Mouse (Mus musculus) cortical plate, adult 2 months (tissue): ENCODE results near the gene Tjap1. TPM values are rescaled to one million over a fixed set of nuclear protein-coding genes. Genes with fewer than 3 reads are reported as not detected.

Experiments
- H3K27ac ChIP-seq: fragments of 200-500 bp; 2 replicates; pipeline ENCODE4 v1.5.1; 2012; ENCODE audit warnings: low read length, control low read depth, inconsistent platforms; ENCODE audit not compliant: insufficient read depth
- H3K4me1 ChIP-seq: fragments of 200-500 bp; 2 replicates; pipeline ENCODE4 v1.6.1; 2011; ENCODE audit warnings: low read length; ENCODE audit not compliant: control insufficient read depth, insufficient read depth
- H3K4me3 ChIP-seq: fragments of 200-500 bp; 2 replicates; pipeline ENCODE4 v1.5.1; 2011; ENCODE audit warnings: mild to moderate bottlenecking, low read length, control low read depth; ENCODE audit not compliant: insufficient read depth
- CTCF ChIP-seq: fragments of 200-500 bp; IDR thresholded peaks from 2 replicates; pipeline ENCODE4 v1.5.1; 2011; ENCODE audit warnings: mild to moderate bottlenecking, control low read depth, low read length; ENCODE audit not compliant: insufficient read depth; ENCODE audit errors: extremely low read depth
- POLR2A ChIP-seq: fragments of 200-500 bp; IDR thresholded peaks from 2 replicates; pipeline ENCODE4 v1.6.1; 2011; ENCODE audit warnings: mild to moderate bottlenecking, low read length, control low read depth; ENCODE audit not compliant: insufficient read depth; ENCODE audit errors: extremely low read depth
- polyA plus RNA-seq: library from polyadenylated mRNA; depleted of rRNA; stranded (reverse); fragments of >200 nt; gene quantifications from 2 replicates; pipeline ENCODE4 v1.2.3, GENCODE M21; 2012

Tjap1 gene
- polyA plus RNA-seq, 1 experiment = 62.8 TPM

DNA sequence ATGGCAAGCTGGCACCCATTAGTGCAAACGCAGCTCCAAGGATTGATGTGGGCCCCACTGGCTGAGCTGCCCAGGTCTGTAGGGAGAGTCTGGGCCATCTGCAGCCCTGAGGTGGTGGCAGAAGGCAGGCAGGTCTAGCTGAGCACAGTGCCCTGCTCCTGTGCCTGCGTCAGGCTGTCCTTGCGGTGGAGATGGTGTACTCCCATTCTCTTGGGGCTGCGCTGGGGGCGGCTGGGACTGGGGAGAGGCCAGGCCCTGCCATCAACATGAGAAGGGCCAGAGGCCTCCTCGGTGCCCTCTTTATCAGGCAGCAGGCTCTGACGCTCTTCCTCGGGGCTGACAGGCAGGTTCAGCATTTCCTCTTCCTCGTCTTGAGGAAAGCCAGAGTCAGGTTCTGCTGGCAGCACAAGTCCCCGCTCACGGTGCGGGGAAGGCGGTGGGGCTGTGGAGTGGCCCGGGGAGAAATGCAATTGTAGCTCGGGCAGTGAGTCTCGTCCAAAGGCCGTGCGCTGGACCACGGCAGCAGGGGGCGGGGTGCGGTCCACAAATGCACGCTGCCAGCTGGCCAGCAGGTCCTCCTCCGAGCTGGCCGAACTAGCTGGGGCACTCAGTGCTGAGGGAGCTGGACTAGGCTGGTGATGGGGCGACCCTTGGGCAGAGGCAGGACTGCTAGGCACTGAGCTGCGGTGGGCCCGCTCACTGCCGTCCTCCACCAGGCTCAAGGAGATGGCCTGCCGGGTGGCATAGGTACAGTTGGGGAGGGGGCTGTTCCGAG, 24.4 kb downstream of the Tjap1 start:
- TF ChIP-seq POLR2A = 0 out of 2 replicates have a peak, but pooled peaks have one; percentile 4
- TF ChIP-seq CTCF = no peak
- no peak overlapping the region for H3K27ac ChIP-seq
- H3K4me3 ChIP-seq = no peak overlapping the region
- peaks cover 2% of the 10 kb centered on the region for H3K4me1 ChIP-seq

- Histone ChIP-seq H3K4me1 (peaks cover 2% of the 10 kb centered on the region), H3K4me3 (peak overlapping the region; percentile 78), H3K27ac (no peak overlapping the region)
- TF ChIP-seq CTCF = no peak
- no peak for TF ChIP-seq POLR2A
Observed at GRCm38 (mm10) chr17:46255147-46255546, 27.7 kb downstream of the Tjap1 start.

DNA sequence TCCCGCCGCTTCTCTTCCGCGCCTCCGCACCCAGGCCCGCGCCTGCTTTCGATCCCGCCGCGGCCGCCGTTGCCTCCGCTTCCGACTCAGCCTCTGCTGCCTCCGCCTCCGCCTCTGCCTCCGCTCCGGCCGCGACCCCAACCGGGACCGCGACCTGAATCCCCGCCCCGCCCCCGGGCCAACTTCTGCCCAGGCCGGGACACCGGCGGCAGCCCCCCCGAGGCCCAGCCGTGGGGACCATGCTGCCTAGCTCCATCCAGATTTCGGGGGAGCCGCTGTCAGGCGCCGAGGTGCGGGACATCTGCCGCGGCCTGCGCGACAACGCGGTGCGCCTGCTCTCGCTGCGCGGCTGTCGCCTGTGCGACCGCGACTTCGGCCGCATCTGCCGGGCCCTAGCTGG, 28.7 kb downstream of the Tjap1 start:
- TF ChIP-seq CTCF (no peak), POLR2A (no peak)
- Histone ChIP-seq H3K4me1 (peaks cover 2% of the 10 kb centered on the region), H3K27ac (no peak overlapping the region), H3K4me3 (peak overlapping the region; percentile 78)

- Histone ChIP-seq H3K4me3 (peak within 1 kb of the TSS; percentile 78), H3K27ac (no peak within 1 kb of the TSS), H3K4me1 (peaks cover 4% of the 10 kb centered on the region)
- TF ChIP-seq POLR2A (peak; percentile 76), CTCF (no peak)
Observed at GRCm38 (mm10) chr17:46253452-46254084, 29.3 kb downstream of the Tjap1 start, which contains the start of gene Lrrc73. Lrrc73 (plus strand) TSS chr17:46253531.

DNA sequence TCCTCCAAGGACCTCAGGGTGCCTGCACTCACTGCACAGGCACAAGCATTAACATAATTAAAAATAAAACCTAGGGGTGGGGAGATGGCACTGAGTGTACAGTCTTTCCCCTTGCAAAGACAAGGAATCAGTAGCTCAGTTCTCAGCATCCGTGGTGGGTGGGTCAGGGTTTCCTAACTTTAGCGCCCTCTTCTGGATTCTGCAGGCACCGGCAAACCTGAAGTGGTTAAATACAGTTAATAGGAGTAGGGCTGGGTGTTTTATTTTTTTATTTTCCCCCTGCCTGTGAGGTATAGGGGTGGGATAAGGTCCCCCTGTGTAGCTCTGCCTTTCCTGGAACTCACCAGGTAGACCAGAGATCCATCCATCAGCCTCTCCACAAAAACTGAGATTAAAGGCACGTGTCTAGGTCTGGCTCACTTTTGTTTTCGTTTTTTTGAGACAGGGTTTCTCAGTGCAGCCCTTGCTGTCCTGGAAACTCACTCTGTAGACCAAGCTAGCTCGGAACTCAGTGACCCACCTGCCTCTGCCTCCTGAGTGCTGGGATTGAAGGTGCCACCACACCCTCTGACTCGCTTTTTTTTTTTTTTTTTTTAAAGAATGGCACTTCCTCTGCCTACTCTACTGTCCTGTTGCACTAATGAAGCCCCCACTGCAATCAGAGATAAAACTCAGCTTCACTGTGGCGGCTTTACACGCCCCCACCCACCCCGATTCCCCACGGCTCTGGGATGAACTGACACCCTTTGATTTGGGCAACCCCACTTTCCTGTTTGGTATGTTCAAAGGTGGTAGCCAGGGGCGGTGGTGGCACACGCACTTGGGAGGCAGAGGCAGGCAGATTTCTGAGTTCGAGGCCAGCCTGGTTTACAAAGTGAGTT, 30.0 kb downstream of the Tjap1 start:
- Histone ChIP-seq H3K4me3 (no peak overlapping the region; the same call in 1 of the 2 replicates), H3K4me1 (peaks cover 4% of the 10 kb centered on the region), H3K27ac (no peak overlapping the region)
- TF ChIP-seq POLR2A = peak; percentile 19; the same call in 1 of the 2 replicates
- TF ChIP-seq CTCF = peak; percentile 32; the same call in 1 of the 2 replicates

DNA sequence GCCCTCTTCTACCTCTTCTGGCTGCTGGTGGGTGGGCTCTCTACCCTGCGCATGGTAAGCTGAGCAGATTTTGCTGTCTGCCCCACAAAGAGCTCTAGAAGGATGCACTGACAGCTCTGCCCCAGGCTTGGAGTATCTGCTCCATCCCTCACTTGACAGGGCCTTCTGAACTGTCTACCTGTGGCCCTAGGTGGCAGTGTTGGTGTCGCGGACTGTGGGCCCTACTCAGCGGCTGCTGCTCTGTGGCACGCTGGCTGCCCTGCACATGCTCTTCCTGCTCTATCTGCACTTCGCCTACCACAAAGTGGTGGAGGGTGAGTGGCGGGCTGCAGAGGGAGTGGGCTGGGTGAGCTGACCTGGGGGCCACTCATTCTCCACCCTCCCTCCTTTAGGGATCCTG, 31.7 kb downstream of the Tjap1 start:
- Histone ChIP-seq H3K4me1 (peaks cover 10% of the 10 kb centered on the region), H3K27ac (no peak overlapping the region), H3K4me3 (no peak overlapping the region)
- TF ChIP-seq CTCF = no peak

- Histone ChIP-seq H3K4me3 (peak overlapping the region; percentile 78), H3K27ac (peak overlapping the region; percentile 30), H3K4me1 (peaks cover 7% of the 10 kb centered on the region; the same call in 1 of the 2 replicates)
- TF ChIP-seq POLR2A (no peak), CTCF (no peak)
Observed at GRCm38 (mm10) chr17:46248189-46248522, 34.7 kb downstream of the Tjap1 start.

GRCm38 (mm10) chr17:46247512-46248188, 35.2 kb downstream of the Tjap1 start, which contains the start of the genes Polr1c and Yipf3:
Polr1c (minus strand) TSS chr17:46248054.
Yipf3 (plus strand) TSS chr17:46248080.
- H3K4me3 ChIP-seq = peak within 1 kb of the TSS; percentile 78
- H3K27ac ChIP-seq = peak within 1 kb of the TSS; percentile 30
- H3K4me1 ChIP-seq = peaks cover 7% of the 10 kb centered on the region; the same call in 1 of the 2 replicates
- TF ChIP-seq CTCF = no peak
- TF ChIP-seq POLR2A = peak; percentile 88

GRCm38 (mm10) chr17:46244579-46244978, 38.2 kb downstream of the Tjap1 start:
- peaks cover 7% of the 10 kb centered on the region; the same call in 1 of the 2 replicates for H3K4me1 ChIP-seq
- TF ChIP-seq CTCF = no peak
- peak; percentile 25; the same call in 1 of the 2 replicates for TF ChIP-seq POLR2A
- H3K4me3 ChIP-seq = no peak overlapping the region
- no peak overlapping the region for H3K27ac ChIP-seq
